Mouse (Mus musculus): ENCODE data around the gene Hacl1.

Gene Hacl1

DNA sequence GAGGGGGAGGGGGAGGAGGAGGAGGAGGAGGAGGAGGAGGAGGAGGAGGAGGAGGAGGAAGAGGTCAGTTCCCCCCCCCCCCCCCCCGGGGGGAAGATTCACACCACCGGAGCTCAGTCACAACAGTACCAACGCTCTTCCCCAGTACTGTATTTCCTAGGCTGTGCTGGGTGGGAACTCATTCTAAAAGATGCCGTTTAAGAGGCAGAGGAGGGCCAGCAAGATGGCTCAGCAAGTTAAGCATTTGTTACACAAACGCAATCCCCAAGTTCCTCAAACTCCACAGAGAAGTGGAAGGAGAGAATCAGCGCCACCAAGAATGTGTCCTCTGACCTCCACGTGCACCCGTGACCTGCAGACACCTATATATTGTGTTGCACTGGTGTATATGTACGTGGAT, 58.0 kb downstream of the Hacl1 start:
- in situ Hi-C loops (cut with MboI; ENCODE audit: low sequenced_read_pairs) = no loop called here

DNA sequence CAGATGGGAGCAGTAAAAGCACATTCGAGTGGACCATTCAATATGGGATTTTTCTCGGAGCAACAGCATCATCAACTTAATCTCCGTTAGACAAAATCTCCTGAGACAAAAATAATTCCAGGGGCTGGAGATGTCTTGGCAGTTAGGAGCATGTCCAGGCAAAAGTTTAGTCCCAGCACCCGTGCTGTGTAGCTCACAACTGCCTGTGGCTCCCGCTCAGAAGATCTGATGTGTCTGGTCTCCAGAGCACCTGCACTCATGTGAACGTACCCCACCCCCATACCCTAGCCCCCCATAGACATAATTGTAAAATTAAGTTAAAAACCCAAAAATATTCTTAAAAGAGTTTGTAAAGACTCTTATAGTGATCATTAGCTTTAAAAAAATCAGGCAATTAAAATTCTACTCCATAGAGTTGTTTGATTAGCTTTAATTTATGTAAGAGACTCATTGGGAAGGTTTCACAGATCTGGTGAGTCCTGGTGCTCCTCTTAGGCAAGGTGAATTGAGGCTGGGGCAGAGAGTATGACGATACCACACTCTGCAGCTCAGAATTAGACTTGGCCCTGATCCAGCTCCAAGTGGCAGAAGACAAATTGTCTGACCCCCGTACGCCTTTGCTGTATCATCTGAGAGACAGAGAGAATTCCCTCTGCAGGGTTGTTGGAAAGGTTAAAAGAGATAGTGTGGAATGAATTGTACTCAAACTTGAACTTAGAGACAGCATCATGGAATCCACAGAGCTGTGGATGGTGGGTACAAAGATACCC, 62.9 kb downstream of the Hacl1 start:
- in situ Hi-C loops (cut with MboI; ENCODE audit: low sequenced_read_pairs) = no loop called here

DNA sequence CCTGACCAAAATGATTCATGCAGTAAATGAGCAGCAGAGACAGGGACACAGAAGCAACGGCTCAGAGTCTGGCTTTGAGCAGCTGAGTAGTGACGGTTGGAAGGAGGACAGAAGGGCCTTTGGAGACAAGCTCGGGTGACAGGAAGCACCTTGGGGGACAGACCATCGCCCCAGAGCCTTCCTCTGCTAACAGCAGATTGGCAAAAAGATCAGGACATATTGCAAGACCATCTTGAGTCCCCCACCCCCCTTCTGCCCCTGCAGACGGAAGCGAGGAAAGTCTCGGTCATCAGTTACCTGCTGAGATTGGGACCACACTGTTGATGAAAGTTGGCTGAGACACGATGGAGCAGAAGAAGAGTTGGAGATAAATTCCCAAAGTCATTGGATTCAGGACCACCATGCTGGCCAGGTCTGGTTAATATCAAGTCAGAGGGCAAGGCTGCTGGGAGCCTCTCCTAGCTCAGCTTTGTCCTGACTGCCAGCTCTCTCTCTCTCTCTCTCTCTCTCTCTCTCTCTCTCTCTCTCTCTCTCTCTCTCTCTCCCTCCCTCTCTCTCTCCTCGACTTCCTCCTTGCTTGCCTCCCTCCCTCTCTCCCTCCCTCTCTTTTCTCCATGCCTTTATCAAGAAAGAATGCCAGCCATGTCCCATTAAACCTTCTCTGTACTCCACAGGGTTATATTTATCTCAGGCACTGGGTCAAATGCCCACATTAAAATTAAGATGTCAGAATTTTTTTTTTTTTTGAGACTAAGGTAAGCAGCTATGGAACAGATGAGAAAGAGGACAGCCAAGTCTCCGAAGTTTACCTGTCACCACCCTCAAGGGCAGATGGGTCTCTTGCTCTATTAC, 64.0 kb downstream of the Hacl1 start:
- in situ Hi-C loops (cut with MboI; ENCODE audit: low sequenced_read_pairs) = no loop called here

DNA sequence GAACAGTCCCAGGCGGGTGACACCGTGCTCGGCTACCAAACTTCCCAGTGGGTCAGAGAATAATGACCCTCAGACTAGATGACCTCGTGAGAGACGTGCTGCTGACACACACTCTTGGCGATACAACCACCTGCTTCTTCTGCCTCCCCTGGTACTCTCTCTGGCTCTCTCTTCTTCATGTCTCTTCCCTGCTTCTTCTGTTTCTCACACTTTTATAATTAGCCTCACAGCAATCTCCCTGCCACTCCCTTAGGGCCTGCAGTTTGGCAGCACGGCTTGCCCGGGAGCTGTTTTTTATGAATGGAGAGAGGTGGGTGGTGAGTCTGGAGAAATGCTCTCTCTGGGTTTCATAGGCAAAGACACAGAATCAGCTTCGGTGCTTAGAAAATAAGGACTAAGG, 65.2 kb downstream of the Hacl1 start:
- in situ Hi-C loops (cut with MboI; ENCODE audit: low sequenced_read_pairs) = no loop called here

DNA sequence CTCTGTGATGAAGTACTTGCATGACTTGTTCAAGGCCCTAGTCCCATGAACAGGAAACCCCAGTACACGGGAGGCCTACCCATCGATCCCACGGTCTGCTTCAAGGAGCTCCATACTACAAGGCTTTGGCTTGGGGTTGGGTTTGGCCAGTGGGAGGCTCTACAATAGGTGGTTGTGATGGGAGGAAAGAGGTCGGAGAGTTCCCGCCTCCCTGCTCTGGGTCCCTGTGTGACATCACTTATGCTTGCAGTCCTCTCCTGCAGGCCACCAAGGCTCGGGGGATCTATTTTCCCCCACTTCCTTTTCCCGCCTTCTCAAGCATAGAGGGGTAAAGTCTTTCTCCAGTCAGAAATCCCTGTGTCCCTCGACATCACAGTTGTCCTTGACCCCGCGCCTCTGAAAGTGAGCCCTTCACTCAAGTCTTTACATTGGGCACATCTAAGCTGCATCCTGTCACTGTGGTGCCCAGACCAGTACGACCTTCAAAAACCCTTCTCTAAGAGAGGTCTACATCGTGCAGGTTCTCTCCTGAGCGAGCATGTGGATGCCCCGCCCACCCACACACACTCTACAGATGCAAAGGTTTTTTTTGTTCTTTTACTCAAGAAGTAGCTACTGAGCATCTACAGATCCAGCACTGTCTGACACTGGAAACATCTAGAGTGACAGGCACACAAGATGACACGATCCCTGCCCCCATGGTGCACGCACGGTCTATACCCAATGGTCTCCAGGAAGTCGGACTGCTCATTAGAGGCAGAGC, 66.0 kb downstream of the Hacl1 start:
- in situ Hi-C loops (cut with MboI; ENCODE audit: low sequenced_read_pairs) = no loop called here

DNA sequence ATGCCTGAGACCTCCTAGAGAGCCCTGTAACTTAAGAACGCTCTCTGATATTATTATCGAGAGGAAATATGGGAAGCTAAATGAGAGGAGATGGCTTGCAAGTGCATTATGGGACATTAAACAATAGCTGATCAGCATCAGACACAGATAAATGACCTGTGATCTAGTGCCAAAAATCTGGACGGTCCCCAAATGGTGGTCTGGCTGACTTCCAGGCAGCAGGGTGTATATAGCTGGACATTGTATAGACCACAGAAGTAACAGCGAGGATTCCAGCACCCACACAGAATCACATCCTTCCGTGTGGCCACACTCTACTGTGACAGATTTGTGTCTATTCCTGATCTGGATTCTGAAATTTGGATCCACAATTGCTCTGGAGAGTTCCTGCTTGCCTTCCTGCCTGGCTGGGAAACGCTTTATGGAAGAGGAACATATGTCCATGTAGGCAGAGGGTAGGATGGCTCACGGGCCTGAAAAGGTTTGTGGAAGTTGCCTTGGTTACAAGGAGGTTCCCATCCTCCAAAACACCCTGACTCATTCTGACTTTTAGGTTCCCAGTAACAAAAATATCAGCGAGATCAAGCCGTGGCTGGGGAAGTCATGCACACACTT, 68.4 kb downstream of the Hacl1 start:
- in situ Hi-C loops (cut with MboI; ENCODE audit: low sequenced_read_pairs) = no loop called here

DNA sequence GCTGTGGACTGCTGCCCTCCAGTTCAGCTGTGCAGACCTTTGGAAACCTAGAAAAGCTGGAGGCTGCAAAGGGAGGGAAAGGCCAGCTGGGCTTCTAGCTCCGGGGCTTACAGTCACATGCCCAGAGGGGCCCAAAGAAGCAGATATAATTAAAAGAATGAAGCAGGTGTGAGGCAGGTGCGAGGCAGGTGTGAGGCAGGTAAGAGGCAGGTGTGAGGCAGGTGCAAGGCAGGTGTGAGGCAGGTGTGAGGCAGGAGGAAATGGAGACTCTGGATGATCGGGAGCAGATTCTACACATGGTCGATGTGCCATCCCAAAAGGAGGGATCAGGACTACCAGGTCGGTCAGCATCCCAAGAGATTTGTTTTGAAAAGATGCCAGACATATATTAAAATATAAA, 69.7 kb downstream of the Hacl1 start:
- in situ Hi-C loops (cut with MboI; ENCODE audit: low sequenced_read_pairs) = no loop called here

DNA sequence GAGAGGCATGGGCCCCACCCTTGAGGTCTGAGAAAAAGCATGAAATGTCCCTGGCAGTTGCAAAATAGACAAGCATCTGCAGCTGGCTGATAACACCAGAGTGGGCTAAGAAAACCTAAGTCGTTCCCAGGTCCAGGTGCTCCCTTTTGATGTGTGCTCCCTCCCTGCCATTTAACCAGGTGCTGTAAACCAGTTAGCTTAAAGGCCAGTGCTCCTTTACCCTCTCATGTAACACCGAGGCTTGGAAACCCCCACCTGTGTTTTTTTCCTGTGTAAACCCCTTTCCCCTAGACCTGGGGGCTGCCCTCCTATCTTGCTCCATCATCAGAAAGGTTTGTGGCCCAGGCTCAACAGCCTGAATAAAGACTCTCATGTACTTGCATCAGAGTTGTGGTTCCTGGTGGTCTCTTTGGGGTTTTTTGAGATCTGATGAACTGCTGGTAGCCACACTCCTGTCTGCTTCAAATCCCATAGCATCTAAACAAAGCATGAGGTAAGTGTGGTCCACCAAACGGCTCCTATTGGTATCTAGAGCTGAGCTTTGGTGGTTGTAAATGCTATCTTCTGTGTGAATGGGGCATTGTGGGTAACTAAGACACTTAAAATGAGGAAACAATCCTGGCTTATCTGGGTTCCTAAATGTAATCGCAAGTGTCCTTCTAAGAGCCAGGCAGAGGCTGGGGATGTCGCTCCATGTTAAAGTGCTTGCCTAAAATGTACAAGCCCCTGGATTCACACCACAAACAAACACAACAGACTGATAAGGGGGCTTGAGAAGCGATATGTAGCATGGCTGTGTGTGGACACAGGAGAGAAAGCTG, 70.7 kb downstream of the Hacl1 start:
- in situ Hi-C loops (cut with MboI; ENCODE audit: low sequenced_read_pairs) = no loop called here

DNA sequence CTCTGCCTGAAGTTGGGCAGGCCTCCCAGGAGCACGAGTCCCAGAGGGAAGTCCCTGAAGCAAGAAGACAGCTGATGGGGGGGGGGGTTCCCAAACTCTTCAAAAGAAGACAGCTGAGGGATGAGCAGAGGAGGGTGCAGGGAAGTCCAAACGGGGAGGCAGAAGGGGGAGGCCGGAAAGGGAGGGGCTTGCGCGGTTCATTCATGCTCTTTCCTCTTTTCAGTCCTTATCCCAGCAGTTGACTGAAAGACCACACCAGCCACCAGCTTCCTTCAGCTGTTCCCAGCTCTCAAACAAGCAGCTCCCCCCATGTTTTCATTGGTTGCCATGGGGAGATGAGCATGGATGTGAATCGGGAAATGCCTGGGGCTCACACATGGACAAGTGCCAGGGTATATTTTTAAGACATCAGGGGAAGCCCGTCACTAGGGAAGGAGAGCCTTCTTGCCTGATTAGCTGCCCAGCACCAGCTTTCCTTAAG, 71.9 kb downstream of the Hacl1 start:
- in situ Hi-C loops (cut with MboI; ENCODE audit: low sequenced_read_pairs) = no loop called here

DNA sequence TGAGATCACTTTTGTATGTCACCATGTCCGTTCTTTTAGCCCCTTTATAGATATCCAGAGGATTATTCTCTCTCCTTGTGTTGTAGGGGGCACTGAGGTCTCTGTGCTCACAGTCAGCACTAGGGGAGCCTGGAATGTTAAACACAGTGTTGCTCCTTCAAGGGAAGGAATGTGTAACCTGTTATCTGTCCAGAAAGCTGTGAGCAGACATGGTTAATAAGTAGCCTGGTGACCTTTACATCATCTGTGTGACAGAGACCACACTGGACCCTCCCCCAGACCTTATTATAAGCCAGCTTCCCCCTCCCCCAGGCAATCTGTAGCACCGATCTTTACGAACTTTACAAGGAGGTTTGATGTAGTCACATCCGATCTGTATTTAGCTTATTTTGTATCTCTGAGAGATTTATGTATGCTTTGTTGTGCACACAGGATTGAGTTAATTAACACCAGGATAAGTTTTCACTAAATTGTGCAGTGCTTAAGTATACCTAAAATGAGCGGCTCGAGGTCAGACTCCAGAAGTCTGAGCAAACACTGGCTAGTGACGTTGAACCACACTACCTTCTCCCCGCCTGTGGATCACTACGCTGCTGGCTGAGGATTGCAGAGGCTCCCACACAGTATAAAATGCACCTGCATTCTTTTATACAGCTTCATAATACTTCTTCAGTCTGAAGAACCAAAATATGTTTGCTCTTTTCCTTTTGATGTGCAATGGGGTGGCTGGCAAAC, 75.4 kb downstream of the Hacl1 start:
- in situ Hi-C loops (cut with MboI; ENCODE audit: low sequenced_read_pairs) = no loop called here

DNA sequence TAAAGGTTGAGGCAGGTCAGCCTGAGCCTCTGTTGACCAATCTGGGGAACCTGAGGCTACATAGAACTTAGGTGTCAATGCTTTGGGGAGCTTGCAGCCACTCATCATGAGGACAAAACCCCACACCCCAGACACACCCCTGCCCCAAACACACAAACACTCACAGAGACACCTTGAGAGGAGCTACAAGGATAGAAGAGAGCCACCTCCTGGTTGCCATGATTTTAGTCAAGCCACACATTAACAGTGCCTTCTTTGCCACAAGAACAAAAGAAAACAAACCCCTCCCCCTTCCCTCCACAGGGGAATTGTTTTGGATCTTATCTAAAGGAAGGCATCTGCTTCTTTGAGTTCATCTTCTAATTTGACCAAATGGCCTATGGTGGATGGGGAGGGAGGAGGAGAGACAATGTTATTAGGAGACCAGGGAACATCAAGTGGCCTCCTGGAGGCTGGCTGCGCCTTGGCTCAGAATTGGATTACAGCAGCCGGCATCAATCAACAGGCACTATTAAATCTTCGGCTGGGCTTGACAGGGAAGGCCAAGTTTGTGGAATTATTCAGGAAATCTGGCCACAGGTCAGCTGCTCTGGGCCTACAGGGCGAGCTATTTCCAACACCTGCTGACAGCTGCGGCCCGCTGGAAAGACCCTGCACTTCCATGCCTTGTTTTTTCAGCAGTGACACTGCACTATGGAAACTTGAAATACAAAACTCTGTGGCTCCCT, 76.5 kb downstream of the Hacl1 start:
- in situ Hi-C loops (cut with MboI; ENCODE audit: low sequenced_read_pairs) = no loop called here

DNA sequence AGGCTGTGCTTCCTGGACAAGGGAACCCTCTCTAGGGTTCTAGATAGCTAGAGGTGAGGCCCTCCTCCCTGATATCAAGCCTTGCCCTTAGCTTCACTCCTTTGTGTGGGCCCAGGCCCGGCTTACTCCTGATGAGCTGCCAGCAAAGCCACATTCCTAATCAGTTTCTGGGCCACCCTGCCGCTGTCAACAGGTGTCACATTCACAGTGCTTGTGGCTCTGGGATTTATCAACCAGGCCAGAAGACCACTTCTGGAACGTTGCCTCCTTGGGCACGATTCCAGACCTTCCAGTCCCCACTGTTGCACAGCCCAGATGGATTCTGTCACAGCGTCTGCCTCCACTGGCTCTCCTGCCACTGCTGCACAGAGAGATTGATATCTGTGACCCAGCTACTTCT, 80.2 kb downstream of the Hacl1 start:
- in situ Hi-C loops (cut with MboI; ENCODE audit: low sequenced_read_pairs) = no loop called here

DNA sequence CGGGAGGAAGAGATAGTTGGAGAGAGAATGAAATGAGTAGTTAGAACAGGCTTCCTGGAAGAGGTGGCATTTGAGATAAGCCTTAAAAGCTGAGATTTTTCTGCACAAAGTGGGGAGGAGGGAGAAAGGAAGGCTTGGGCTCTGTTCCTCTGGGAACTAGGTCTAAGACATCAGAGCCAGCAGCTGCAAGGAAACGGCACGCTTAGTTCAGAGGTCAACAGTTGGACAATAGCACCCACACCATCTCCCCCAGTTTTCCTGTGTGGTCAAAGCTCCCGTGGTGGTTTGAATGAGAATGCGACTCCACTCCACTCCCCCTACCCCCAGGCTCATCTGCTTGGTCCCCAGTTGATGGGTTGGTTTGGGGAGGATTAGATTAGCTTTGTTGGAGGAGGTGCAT, 81.9 kb downstream of the Hacl1 start:
- in situ Hi-C loops (cut with MboI; ENCODE audit: low sequenced_read_pairs) = no loop called here

DNA sequence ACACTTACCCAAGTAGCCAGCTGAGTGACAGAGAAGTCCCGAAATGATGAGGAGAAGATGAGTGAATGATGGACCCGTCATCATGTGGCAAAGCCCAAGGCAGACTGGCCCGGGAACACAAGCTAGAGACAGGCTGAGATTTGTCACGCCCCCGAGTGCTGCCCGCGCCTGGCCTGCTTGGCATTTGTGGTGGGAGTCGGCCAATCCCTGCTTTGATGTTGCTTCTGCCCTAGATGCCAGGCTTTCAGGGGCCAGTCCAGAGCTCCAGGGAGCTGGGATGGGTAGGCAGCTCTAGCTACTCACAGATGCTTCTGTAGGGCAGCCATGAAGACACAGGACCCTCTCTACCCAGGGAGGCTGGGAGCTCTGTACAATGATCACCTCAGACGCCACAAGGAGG, 83.3 kb downstream of the Hacl1 start:
- in situ Hi-C loops (cut with MboI; ENCODE audit: low sequenced_read_pairs) = no loop called here

DNA sequence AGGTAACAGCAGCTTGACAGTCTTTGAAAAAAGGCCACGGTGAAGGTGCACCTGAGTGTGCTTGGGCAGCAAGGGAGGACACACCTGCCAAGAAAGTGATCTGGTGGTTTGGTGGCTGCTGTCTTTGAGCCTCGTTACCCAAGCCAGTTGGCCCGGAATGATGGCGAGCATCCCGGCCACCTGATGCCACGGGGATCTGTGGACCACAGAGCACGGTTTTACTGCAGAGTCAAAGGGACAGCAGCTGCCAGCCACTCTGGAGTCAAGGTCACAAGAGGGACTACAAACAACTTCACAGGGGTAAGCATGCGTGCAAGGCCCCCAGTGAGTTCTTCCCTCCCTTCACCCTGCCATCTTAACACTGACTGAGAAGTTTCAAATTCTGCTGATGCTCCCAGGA, 83.8 kb downstream of the Hacl1 start:
- in situ Hi-C loops (cut with MboI; ENCODE audit: low sequenced_read_pairs) = no loop called here

DNA sequence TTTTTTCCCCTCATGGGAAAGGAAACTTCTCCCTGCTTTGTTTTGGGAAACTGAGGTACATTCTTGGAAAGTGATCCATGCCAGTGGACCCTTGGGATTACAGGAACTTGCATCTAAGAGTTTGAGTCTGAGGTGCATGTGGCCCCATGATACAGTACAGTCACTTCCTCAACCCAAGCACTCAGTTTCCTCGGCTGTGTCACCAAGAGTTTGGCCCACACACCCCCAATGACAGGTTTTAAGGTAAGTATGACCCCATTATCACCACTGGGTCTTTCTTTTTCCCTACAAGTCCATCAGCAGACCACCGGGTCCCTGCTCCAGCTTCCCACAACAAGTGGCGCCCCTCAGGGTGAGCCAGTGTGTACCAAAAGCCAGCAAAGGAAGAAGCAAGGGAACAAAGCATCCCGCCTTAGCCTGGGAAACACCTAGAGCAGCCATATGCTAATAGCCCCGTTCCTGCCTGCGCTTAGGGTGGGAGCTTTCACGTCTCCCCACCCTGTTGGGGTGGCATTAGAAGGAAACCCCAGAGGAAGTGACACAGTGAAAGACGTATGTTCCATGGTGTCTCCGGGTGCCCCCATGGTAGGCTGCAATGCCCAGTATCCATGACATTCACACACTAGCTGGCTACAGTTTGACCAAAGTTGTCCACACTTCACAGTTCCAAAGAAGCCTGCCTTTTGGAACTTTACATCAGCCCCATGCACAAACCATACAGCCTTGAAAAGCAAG, 84.4 kb downstream of the Hacl1 start:
- in situ Hi-C loops (cut with MboI; ENCODE audit: low sequenced_read_pairs) = no loop called here

DNA sequence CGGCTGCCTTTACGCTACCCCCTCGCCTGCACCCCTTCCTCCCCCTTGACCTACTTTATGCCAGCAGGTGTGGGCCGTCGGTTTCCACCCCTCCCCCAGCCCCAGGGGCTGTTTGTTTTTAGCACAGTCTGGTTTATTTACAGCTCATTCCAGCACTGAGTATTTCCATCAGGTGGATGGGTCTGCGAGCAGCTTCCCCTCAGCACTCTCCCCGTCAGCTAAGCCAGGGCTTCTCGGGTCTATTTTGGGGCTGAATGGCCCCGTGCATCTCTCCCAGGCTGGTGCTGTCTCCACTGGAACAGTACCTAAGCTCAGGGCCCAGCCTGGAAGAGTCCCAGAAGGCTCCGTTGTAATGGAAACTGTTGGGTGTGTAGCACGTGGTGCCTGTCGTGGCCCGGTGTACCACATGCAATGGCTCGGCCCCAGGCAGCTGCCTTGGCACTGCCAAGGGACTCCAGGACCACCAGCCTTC, 85.1 kb downstream of the Hacl1 start:
- in situ Hi-C loops (cut with MboI; ENCODE audit: low sequenced_read_pairs) = no loop called here

DNA sequence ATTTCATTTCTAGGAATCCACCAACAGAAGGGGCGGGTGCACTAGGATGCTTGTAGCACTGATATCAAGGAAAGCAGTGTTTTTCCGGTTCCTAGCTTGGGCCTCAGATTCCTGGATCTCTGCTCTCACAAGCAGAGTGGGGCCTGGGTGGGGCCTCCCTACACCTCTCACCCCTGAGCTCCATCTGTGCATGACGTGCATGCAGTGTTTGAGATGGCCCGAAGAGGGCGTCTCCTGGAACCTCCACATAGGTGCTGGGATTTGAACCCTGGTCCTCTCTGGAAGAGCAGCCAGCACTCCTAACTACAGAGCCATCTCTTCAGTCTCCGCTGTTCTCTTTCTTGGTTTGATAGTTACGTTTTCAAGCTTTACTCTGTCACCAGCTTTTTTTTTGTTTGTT, 86.1 kb downstream of the Hacl1 start:
- in situ Hi-C loops (cut with MboI; ENCODE audit: low sequenced_read_pairs) = no loop called here

Measured in CH12F3 (cell line).